Mouse (Mus musculus): Measurements from ENCODE around the gene Shisa7. TPM values are rescaled to one million over a fixed set of nuclear protein-coding genes. Genes with fewer than 3 reads are reported as not detected.
"Not testable (repeated sequence)": the region's sequence is repeated elsewhere in the genome, so short reads cannot be mapped to it uniquely, and the experiment has no call there.

Gene Shisa7
- polyA plus RNA-seq, 2 experiments, result 0.01 TPM; not detected in 1

DNA sequence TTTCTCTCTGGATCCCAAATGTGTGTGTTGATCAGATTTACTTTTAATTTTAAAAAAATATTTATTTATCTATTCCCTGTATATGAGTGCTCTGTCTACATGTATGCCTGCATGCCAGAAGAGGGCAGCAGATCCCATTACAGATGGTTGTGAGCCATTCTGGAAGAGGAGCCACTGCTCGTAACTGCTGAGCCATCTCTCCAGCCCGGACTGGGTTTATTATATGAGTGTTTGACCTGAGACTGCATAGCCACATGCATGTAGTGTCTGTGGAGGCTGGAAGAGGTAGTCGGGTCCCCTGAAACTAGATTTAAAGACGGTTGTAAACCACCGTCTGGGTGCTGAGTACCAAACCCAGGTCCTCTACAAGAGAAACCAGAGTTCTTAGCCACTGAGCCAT, 20.6 kb upstream of the Shisa7 start:
- 0 out of 2 replicates have a peak, but pooled peaks have one; percentile 24 for ATAC-seq (ENCODE audit: insufficient read depth)

DNA sequence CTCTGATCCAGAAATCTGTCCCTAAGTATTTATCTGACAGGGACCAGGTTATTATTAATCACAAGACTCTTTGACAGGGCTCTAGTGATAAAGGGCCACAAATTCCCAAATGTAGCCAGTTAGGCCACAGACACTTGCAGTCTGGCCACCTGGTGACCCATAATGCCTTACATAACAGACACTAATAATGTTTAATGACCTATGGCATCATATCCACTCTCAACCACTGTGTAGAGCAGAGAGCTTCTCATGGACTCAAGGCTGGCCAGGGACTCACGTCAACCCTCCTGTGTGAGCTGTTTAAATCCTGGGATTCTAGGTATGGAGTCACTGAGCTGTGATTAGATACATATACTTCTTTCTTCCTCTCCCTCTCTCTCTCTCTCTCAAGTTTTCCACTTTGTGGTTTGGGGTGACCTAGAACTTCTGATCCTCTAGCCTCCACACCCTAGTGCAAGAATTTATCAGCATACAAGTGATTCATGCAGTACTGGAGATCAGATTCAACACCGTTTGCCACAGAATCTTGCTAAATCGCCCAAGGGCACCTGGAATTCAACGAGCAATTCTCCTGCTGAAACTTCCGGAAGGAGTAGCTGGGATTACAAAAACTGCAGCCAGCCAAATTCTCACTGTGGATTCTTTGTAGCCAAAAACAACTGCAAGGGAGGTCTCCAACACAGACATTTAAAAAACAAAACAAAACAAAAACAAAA, 19.8 kb upstream of the Shisa7 start:
- Histone ChIP-seq H3K4me2 (ENCODE audit: low read depth) (no peak overlapping the region), H3K27ac (no peak overlapping the region), H3K4me1 (replicated peaks; ENCODE audit: control insufficient read depth in 2 of 2, insufficient read depth in 2 of 2, low read length in 1 of 2) (peaks cover 4 to 11% of the 10 kb centered on the region in 2 experiments; a peak in 3 of 4 replicates), H3K9ac (replicated peaks) (no peak overlapping the region), H3K4me3 (ENCODE audit: insufficient read depth in 1 of 2, low read depth in 2 of 2, low read length in 2 of 2) (no peak overlapping the region), H3K27me3 (ENCODE audit: control insufficient read depth, insufficient read depth, low read length) (no peaks in the 10 kb centered on the region), H3K9me3 (ENCODE audit: control insufficient read depth, low read length) (no peaks in the 10 kb centered on the region), H3K36me3 (replicated peaks; ENCODE audit: control insufficient read depth, insufficient read depth, low read depth) (no peaks in the 10 kb centered on the region)
- DNase-seq (ENCODE audit: low read depth in 3 of 3, low spot score in 3 of 3) (no peak), ATAC-seq (ENCODE audit: insufficient read depth) (no peak)
- 64% methylated on average over 5 of the region's 5 CpGs for WGBS (ENCODE audit: insufficient replicate concordance)
- TF ChIP-seq CTCF (IDR thresholded peaks at IDR 0.05; ENCODE audit: low read depth) (no peak), EP300 (IDR thresholded peaks at IDR 0.05; ENCODE audit: low read depth) (no peak)

More for the DNA sequence above, 20.6 kb upstream of the Shisa7 start:
- Histone ChIP-seq H3K4me1 (replicated peaks; ENCODE audit: control insufficient read depth in 2 of 2, insufficient read depth in 2 of 2, low read length in 1 of 2) (peaks cover 4 to 11% of the 10 kb centered on the region in 2 experiments; a peak in 3 of 4 replicates), H3K9ac (replicated peaks) (no peak overlapping the region), H3K4me2 (ENCODE audit: low read depth) (peak overlapping the region; percentile 84), H3K4me3 (ENCODE audit: insufficient read depth in 1 of 2, low read depth in 2 of 2, low read length in 2 of 2) (peak overlapping the region; percentile 63 to 96; a peak in 3 of 4 replicates), H3K9me3 (ENCODE audit: control insufficient read depth, low read length) (no peaks in the 10 kb centered on the region), H3K36me3 (replicated peaks; ENCODE audit: control insufficient read depth, insufficient read depth, low read depth) (no peaks in the 10 kb centered on the region), H3K27ac (no peak overlapping the region), H3K27me3 (ENCODE audit: control insufficient read depth, insufficient read depth, low read length) (no peaks in the 10 kb centered on the region)
- WGBS (ENCODE audit: insufficient replicate concordance), result 45% methylated on average over 5 of the region's 5 CpGs
- TF ChIP-seq EP300 (IDR thresholded peaks at IDR 0.05; ENCODE audit: low read depth), result no peak
- peak; percentile 76 for TF ChIP-seq CTCF (IDR thresholded peaks at IDR 0.05; ENCODE audit: low read depth)
- DNase-seq (ENCODE audit: low read depth in 3 of 3, low spot score in 3 of 3), result peak in 2 of 3 experiments; percentile 36 to 46

DNA sequence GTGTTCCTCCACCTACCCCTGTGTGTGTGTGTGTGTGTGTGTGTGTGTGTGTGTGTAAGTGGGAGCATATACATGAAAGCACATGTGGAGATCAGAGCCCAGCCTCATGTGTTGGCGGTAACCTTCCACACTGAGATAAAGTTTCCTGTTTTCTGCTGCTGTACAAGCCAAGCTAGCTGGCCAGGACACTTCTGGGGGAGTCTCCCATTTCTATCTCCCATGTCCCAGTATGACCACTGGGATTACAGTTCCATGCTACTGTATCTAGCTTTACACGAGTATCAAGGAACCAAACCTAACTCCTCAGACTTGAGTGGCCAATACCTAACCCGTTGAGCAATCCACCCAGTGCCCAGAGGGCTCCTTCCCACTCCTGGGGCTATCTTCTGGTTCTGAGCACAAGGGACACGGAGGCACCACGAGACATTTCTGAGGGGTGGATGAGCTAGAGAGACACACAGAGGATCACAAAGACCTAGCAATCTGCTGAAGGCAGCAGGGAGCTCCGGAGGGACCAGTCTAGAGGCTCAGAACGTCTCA, 19.1 kb upstream of the Shisa7 start:
- no peak overlapping the region for H3K27ac ChIP-seq
- ATAC-seq (ENCODE audit: insufficient read depth) (no peak), DNase-seq (ENCODE audit: low read depth in 3 of 3, low spot score in 3 of 3) (no peak)
- no peaks in the 10 kb centered on the region for H3K36me3 ChIP-seq (replicated peaks; ENCODE audit: control insufficient read depth, insufficient read depth, low read depth)
- H3K4me3 ChIP-seq (ENCODE audit: insufficient read depth in 1 of 2, low read depth in 2 of 2, low read length in 2 of 2), result no peak overlapping the region
- H3K4me2 ChIP-seq (ENCODE audit: low read depth), result no peak overlapping the region
- no peak for TF ChIP-seq CTCF (IDR thresholded peaks at IDR 0.05; ENCODE audit: low read depth)
- no peak overlapping the region for H3K9ac ChIP-seq (replicated peaks)
- H3K27me3 ChIP-seq (ENCODE audit: control insufficient read depth, insufficient read depth, low read length), result no peaks in the 10 kb centered on the region
- H3K9me3 ChIP-seq (ENCODE audit: control insufficient read depth, low read length), result no peaks in the 10 kb centered on the region
- H3K4me1 ChIP-seq (replicated peaks; ENCODE audit: control insufficient read depth in 2 of 2, insufficient read depth in 2 of 2, low read length in 1 of 2), result peaks cover 4 to 11% of the 10 kb centered on the region in 2 experiments; a peak in 3 of 4 replicates
- WGBS (ENCODE audit: insufficient replicate concordance), result 52% methylated on average over 7 of the region's 7 CpGs

DNA sequence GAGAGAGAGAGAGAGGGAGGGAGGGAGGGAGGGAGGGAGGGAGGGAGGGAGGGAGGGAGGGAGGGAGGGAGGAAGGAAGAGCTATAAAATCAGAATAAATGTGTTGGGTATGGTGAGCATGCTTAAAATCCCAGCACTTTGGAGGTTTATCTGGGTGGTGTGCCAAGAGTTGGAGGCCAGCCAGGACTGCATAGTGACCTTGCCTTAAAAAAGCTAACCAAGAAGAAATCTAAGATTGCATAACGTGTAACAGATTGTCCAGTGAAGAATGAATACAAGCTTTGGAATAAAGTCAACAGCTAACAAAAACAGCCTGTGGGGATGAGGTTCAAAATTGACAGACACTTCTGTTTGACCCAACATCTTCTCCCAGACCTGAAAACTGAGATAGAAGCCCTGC, 18.5 kb upstream of the Shisa7 start:
- Histone ChIP-seq H3K9me3 (ENCODE audit: control insufficient read depth, low read length) (no peaks in the 10 kb centered on the region), H3K36me3 (replicated peaks; ENCODE audit: control insufficient read depth, insufficient read depth, low read depth) (no peaks in the 10 kb centered on the region), H3K4me3 (ENCODE audit: insufficient read depth in 1 of 2, low read depth in 2 of 2, low read length in 2 of 2) (no peak overlapping the region), H3K27ac (no peak overlapping the region), H3K4me2 (ENCODE audit: low read depth) (no peak overlapping the region), H3K4me1 (replicated peaks; ENCODE audit: control insufficient read depth in 2 of 2, insufficient read depth in 2 of 2, low read length in 1 of 2) (peaks cover 4 to 11% of the 10 kb centered on the region in 2 experiments; a peak in 3 of 4 replicates), H3K9ac (replicated peaks) (no peak overlapping the region), H3K27me3 (ENCODE audit: control insufficient read depth, insufficient read depth, low read length) (no peaks in the 10 kb centered on the region)
- TF ChIP-seq EP300 (IDR thresholded peaks at IDR 0.05; ENCODE audit: low read depth) (no peak), CTCF (IDR thresholded peaks at IDR 0.05; ENCODE audit: low read depth) (no peak)
- 39% methylated on average over 1 of the region's 1 CpGs for WGBS (ENCODE audit: insufficient replicate concordance)
- DNase-seq (ENCODE audit: low read depth in 3 of 3, low spot score in 3 of 3) (no peak), ATAC-seq (ENCODE audit: insufficient read depth) (no peak)

DNA sequence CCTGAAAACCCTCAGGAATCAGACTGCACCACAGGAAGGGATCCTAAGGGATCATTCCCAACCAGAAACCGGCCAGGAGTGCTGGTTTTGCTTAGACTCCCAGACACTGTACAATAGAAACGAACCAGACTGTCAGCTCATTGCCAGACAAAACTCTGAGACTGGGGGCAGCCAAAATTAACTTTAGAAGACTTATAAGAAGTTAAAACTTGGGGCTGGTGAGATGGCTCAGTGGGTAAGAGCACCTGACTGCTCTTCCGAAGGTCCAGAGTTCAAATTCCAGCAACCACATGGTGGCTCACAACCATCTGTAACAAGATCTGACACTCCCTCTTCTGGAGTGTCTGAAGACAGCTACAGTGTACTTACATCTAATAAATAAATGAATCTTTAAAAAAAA, 16.4 kb upstream of the Shisa7 start:
- H3K4me3 ChIP-seq (ENCODE audit: insufficient read depth in 1 of 2, low read depth in 2 of 2, low read length in 2 of 2); H3K9ac ChIP-seq (replicated peaks); ATAC-seq (ENCODE audit: insufficient read depth); H3K4me1 ChIP-seq (replicated peaks; ENCODE audit: control insufficient read depth in 2 of 2, insufficient read depth in 2 of 2, low read length in 1 of 2); DNase-seq (ENCODE audit: low read depth in 3 of 3, low spot score in 3 of 3); H3K27ac ChIP-seq; H3K36me3 ChIP-seq (replicated peaks; ENCODE audit: control insufficient read depth, insufficient read depth, low read depth); H3K27me3 ChIP-seq (ENCODE audit: control insufficient read depth, insufficient read depth, low read length); H3K9me3 ChIP-seq (ENCODE audit: control insufficient read depth, low read length); H3K4me2 ChIP-seq (ENCODE audit: low read depth): not testable (repeated sequence)
- 43% methylated on average over 3 of the region's 3 CpGs for WGBS (ENCODE audit: insufficient replicate concordance)
